Mouse (Mus musculus): ENCODE data around the gene Slc2a8. TPM values are rescaled to one million over a fixed set of nuclear protein-coding genes. Genes with fewer than 3 reads are reported as not detected.
"Not testable (repeated sequence)": the region's sequence is repeated elsewhere in the genome, so short reads cannot be mapped to it uniquely, and the experiment has no call there.

Slc2a8 gene
- polyA plus RNA-seq (2012; ENCODE audit: insufficient read depth, insufficient read length, missing spikeins) = 20.7 and 23.4 TPM in 2 replicates

- H3K4me3 ChIP-seq (ENCODE audit: insufficient read depth, low read length) = peak within 1 kb of the TSS; percentile 80
- H3K4me1 ChIP-seq (ENCODE audit: control insufficient read depth, insufficient read depth, low read length) = peaks cover 13% of the 10 kb centered on the region
- TF ChIP-seq CTCF (IDR thresholded peaks at IDR 0.05; ENCODE audit: low read depth, low read length) (0 out of 2 replicates have a peak, but pooled peaks have one; percentile 11), POLR2A (IDR thresholded peaks at IDR 0.05; ENCODE audit: borderline replicate concordance, low read depth, low read length) (no peak)
- H3K27ac ChIP-seq (ENCODE audit: insufficient read depth, low read depth, low read length) = peak within 1 kb of the TSS; percentile 30; the same call in 1 of the 2 replicates
These were observed at the start of gene Slc2a8 for GRCm38 (mm10) chr2:32981725-32982271. Slc2a8 (minus strand) TSS chr2:32982083.

- Histone ChIP-seq H3K27ac (ENCODE audit: insufficient read depth, low read depth, low read length) (no peak overlapping the region), H3K4me3 (ENCODE audit: insufficient read depth, low read length) (no peak overlapping the region), H3K4me1 (ENCODE audit: control insufficient read depth, insufficient read depth, low read length) (no peaks in the 10 kb centered on the region)
- TF ChIP-seq CTCF (IDR thresholded peaks at IDR 0.05; ENCODE audit: low read depth, low read length) (no peak), POLR2A (IDR thresholded peaks at IDR 0.05; ENCODE audit: borderline replicate concordance, low read depth, low read length) (no peak)
These were observed 43.2 kb upstream of the Slc2a8 start for GRCm38 (mm10) chr2:33025040-33025439.

DNA sequence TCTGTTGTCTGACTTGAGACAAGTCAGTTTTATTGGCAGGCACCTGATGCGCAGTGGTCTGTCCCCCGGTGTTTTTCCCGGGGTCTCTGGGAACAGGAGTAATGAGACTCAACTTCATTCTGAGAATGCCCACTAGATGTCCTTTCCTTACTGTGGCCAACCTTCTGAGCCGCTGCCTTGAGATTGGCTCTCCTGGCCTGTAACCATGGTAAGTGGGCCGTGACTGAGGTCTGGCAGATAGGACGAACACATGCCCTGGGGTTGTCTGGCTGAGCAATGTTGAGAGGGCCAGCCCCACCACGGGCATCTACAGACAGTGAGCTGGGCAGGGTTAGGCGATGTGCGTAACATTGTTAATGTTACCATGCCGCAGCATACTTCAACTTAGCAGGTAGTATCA, 42.7 kb upstream of the Slc2a8 start:
- Histone ChIP-seq H3K4me1 (ENCODE audit: control insufficient read depth, insufficient read depth, low read length) (no peaks in the 10 kb centered on the region), H3K4me3 (ENCODE audit: insufficient read depth, low read length) (no peak overlapping the region), H3K27ac (ENCODE audit: insufficient read depth, low read depth, low read length) (no peak overlapping the region)
- no peak for TF ChIP-seq CTCF (IDR thresholded peaks at IDR 0.05; ENCODE audit: low read depth, low read length)
- no peak for TF ChIP-seq POLR2A (IDR thresholded peaks at IDR 0.05; ENCODE audit: borderline replicate concordance, low read depth, low read length)

DNA sequence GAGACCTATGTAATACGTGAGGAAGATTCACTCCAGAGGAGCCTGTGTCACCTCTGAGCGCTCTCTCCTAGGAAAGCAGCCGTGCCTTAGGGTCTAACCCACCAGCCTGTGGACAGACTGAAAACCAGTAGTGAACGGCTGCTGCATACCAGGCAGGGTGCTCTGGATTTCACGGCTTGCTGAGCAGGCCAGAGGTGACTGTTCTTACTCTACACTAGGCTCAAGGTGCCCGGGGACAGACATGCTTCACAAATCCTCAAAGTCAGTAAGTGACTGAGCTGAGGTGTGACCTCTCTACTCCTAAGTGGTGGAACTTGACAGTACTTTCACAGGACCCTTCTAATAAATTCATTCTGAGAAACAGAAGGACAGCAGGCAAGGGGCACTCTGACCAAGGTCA, 41.0 kb upstream of the Slc2a8 start:
- Histone ChIP-seq H3K4me3 (ENCODE audit: insufficient read depth, low read length) (no peak overlapping the region), H3K27ac (ENCODE audit: insufficient read depth, low read depth, low read length) (no peak overlapping the region), H3K4me1 (ENCODE audit: control insufficient read depth, insufficient read depth, low read length) (no peaks in the 10 kb centered on the region)
- TF ChIP-seq CTCF (IDR thresholded peaks at IDR 0.05; ENCODE audit: low read depth, low read length) (no peak), POLR2A (IDR thresholded peaks at IDR 0.05; ENCODE audit: borderline replicate concordance, low read depth, low read length) (no peak)

DNA sequence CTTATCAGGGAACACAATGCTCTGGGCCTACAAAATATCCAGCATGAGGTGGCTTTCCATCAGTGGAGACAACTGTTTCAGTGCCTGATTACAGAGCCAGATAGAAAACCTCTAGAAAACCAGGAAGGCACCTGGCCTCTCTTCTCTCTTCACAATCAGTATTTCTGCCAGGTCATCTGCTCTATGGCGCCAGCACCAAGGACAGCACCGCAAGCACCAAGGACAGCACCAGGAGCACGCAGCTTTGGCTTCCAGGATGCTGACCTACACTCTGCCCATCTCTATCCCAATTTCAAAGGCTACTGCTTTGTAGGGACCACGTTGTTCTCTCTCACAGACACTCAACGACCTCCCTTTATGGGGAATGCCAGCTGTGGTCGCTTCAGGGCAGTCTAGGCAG, 36.1 kb upstream of the Slc2a8 start:
- no peak overlapping the region for H3K27ac ChIP-seq (ENCODE audit: insufficient read depth, low read depth, low read length)
- H3K4me3 ChIP-seq (ENCODE audit: insufficient read depth, low read length) = no peak overlapping the region
- TF ChIP-seq CTCF (IDR thresholded peaks at IDR 0.05; ENCODE audit: low read depth, low read length) = no peak
- no peak for TF ChIP-seq POLR2A (IDR thresholded peaks at IDR 0.05; ENCODE audit: borderline replicate concordance, low read depth, low read length)
- no peaks in the 10 kb centered on the region for H3K4me1 ChIP-seq (ENCODE audit: control insufficient read depth, insufficient read depth, low read length)

DNA sequence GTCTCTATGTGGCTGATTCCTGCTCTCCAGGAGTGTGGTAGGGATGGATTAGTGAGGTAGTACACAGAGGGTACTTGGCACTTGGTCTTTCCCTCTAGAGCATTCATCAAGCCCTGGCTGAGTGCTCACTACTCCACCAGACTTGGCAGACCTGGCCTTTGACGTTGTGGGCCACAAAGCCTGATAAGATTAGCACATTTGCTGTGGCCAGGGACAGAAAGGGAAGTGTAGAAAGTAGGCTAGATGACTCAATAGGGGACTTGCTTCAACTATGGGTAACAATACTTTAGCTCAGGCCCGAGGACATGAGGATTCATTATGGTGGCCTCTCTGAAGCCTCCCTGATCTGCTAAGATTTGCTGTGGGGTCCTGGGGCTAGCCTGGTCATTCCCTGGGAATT, 35.3 kb upstream of the Slc2a8 start:
- H3K4me1 ChIP-seq (ENCODE audit: control insufficient read depth, insufficient read depth, low read length) = no peaks in the 10 kb centered on the region
- H3K27ac ChIP-seq (ENCODE audit: insufficient read depth, low read depth, low read length) = no peak overlapping the region
- TF ChIP-seq POLR2A (IDR thresholded peaks at IDR 0.05; ENCODE audit: borderline replicate concordance, low read depth, low read length) = no peak
- no peak for TF ChIP-seq CTCF (IDR thresholded peaks at IDR 0.05; ENCODE audit: low read depth, low read length)
- H3K4me3 ChIP-seq (ENCODE audit: insufficient read depth, low read length) = no peak overlapping the region

GRCm38 (mm10) chr2:33014877-33015276, 33.0 kb upstream of the Slc2a8 start:
- Histone ChIP-seq H3K4me3 (ENCODE audit: insufficient read depth, low read length) (no peak overlapping the region), H3K27ac (ENCODE audit: insufficient read depth, low read depth, low read length) (no peak overlapping the region), H3K4me1 (ENCODE audit: control insufficient read depth, insufficient read depth, low read length) (no peaks in the 10 kb centered on the region)
- TF ChIP-seq CTCF (IDR thresholded peaks at IDR 0.05; ENCODE audit: low read depth, low read length) = no peak

DNA sequence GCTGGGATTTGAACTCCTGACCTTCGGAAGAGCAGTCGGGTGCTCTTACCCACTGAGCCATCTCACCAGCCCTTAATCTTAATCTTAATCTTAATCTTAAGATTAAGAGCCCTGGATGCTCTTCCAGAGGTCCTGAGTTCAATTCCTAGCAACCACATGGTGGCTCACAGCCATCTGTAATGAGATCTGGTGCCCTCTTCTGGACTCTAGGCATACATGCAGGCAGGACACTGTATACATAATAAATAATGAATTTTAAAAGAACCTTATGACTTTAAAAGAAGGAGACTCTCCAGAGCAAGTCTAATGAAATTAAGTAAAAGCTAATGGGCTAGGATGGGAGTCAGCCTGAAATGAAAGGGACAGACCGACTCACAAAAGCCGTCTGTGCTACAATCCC, 27.2 kb upstream of the Slc2a8 start:
- TF ChIP-seq CTCF (IDR thresholded peaks at IDR 0.05; ENCODE audit: low read depth, low read length) = 0 out of 2 replicates have a peak, but pooled peaks have one; percentile 9
- not testable (repeated sequence) for H3K4me3 ChIP-seq (ENCODE audit: insufficient read depth, low read length); H3K4me1 ChIP-seq (ENCODE audit: control insufficient read depth, insufficient read depth, low read length); H3K27ac ChIP-seq (ENCODE audit: insufficient read depth, low read depth, low read length)

GRCm38 (mm10) chr2:33005041-33005440, 23.2 kb upstream of the Slc2a8 start:
- TF ChIP-seq POLR2A (IDR thresholded peaks at IDR 0.05; ENCODE audit: borderline replicate concordance, low read depth, low read length) (no peak), CTCF (IDR thresholded peaks at IDR 0.05; ENCODE audit: low read depth, low read length) (no peak)
- Histone ChIP-seq H3K27ac (ENCODE audit: insufficient read depth, low read depth, low read length) (no peak overlapping the region), H3K4me1 (ENCODE audit: control insufficient read depth, insufficient read depth, low read length) (no peaks in the 10 kb centered on the region), H3K4me3 (ENCODE audit: insufficient read depth, low read length) (no peak overlapping the region)

- no peak overlapping the region for H3K4me3 ChIP-seq (ENCODE audit: insufficient read depth, low read length)
- H3K4me1 ChIP-seq (ENCODE audit: control insufficient read depth, insufficient read depth, low read length) = no peaks in the 10 kb centered on the region
- TF ChIP-seq POLR2A (IDR thresholded peaks at IDR 0.05; ENCODE audit: borderline replicate concordance, low read depth, low read length) = no peak
- no peak for TF ChIP-seq CTCF (IDR thresholded peaks at IDR 0.05; ENCODE audit: low read depth, low read length)
- H3K27ac ChIP-seq (ENCODE audit: insufficient read depth, low read depth, low read length) = no peak overlapping the region
These were observed 20.3 kb upstream of the Slc2a8 start for GRCm38 (mm10) chr2:33002144-33002543.

GRCm38 (mm10) chr2:32999752-33000151, 17.9 kb upstream of the Slc2a8 start:
- Histone ChIP-seq H3K4me1 (ENCODE audit: control insufficient read depth, insufficient read depth, low read length) (no peaks in the 10 kb centered on the region), H3K27ac (ENCODE audit: insufficient read depth, low read depth, low read length) (no peak overlapping the region), H3K4me3 (ENCODE audit: insufficient read depth, low read length) (no peak overlapping the region)
- TF ChIP-seq CTCF (IDR thresholded peaks at IDR 0.05; ENCODE audit: low read depth, low read length) (no peak), POLR2A (IDR thresholded peaks at IDR 0.05; ENCODE audit: borderline replicate concordance, low read depth, low read length) (no peak)

Measured in bone marrow macrophage, adult 2 months (primary cell).